Mouse (Mus musculus) T-helper 17 cell (primary cell): Measurements from ENCODE around the gene Gm3409.
"Not testable (repeated sequence)": the region's sequence is repeated elsewhere in the genome, so short reads cannot be mapped to it uniquely, and the experiment has no call there.

Experiments
- in situ Hi-C, 2 experiments: fragments of 300-600 bp; cut with MboI, MseI; formaldehyde crosslinking; loops; 1 replicate in 1 of 2; 2 replicates in 1 of 2; pipeline ENCODE4 v1.15.1; 2025; ENCODE audit warnings: high pct_unique_total_duplicates in 2 of 2

The Gm3409 gene

GRCm38 (mm10) chr5:146537347-146537746, at the start of gene Gm3409:
Gm3409 (plus strand) TSS chr5:146537647.
- in situ Hi-C loops: not testable (repeated sequence)

- in situ Hi-C loops: loop anchor here in 1 of 2 experiments (10.0 kb wide), 1 partner anchor 304 kb away; the partner anchor contains the start of gene 1700001J03Rik
Measured at GRCm38 (mm10) chr5:146488959-146489358, 48.5 kb upstream of the Gm3409 start.

GRCm38 (mm10) chr5:146491063-146491462, 46.4 kb upstream of the Gm3409 start, which contains the start of gene Gm6370:
Gm6370 (plus strand) TSS chr5:146491363.
- in situ Hi-C loops: loop anchor here in 1 of 2 experiments (5.0 kb wide), 1 partner anchor 36 kb away; the partner anchor contains the start of gene Gm3404

GRCm38 (mm10) chr5:146502099-146502498, 35.3 kb upstream of the Gm3409 start, which contains the start of gene 4930449I24Rik:
4930449I24Rik (plus strand) TSS chr5:146502399.
- in situ Hi-C loops: not testable (repeated sequence)

GRCm38 (mm10) chr5:146513823-146514222, 23.6 kb upstream of the Gm3409 start, which contains the start of gene Gm3402:
Gm3402 (plus strand) TSS chr5:146514123.
- in situ Hi-C loops: not testable (repeated sequence)

- in situ Hi-C loops: loop anchor here in 1 of 2 experiments (5.0 kb wide), 1 partner anchor 33 kb away; the partner anchor contains the start of gene Gm6370
Measured at GRCm38 (mm10) chr5:146525501-146525900, 11.9 kb upstream of the Gm3409 start, which contains the start of gene Gm3404. Gm3404 (plus strand) TSS chr5:146525801.

GRCm38 (mm10) chr5:146555836-146556235, 18.4 kb downstream of the Gm3409 start, which contains the start of gene Gm3415:
Gm3415 (plus strand) TSS chr5:146556136.
- in situ Hi-C loops: loop anchor here in 1 of 2 experiments (5.0 kb wide), 1 partner anchor 39 kb away; no protein-coding TSS in a partner anchor

GRCm38 (mm10) chr5:146564259-146564658, 26.8 kb downstream of the Gm3409 start:
- in situ Hi-C loops: no loop called here

GRCm38 (mm10) chr5:146567054-146567453, 29.6 kb downstream of the Gm3409 start:
- in situ Hi-C loops: loop anchor here in 1 of 2 experiments (5.0 kb wide), 2 partner anchors 50 to 105 kb away; no protein-coding TSS in a partner anchor

- in situ Hi-C loops: loop anchor here in 1 of 2 experiments (5.0 kb wide), 1 partner anchor 92 kb away; no protein-coding TSS in a partner anchor
Measured at GRCm38 (mm10) chr5:146570179-146570578, 32.7 kb downstream of the Gm3409 start.

GRCm38 (mm10) chr5:146571830-146572734, 34.6 kb downstream of the Gm3409 start:
- in situ Hi-C loops: loop anchor here in 1 of 2 experiments (5.0 kb wide), 1 partner anchor 90 kb away; no protein-coding TSS in a partner anchor

GRCm38 (mm10) chr5:146572735-146573042, 35.2 kb downstream of the Gm3409 start:
- in situ Hi-C loops: loop anchor here in 1 of 2 experiments (5.0 kb wide), 1 partner anchor 90 kb away; no protein-coding TSS in a partner anchor

GRCm38 (mm10) chr5:146576668-146577067, 39.2 kb downstream of the Gm3409 start:
- in situ Hi-C loops: no loop called here

GRCm38 (mm10) chr5:146584156-146584477, 46.7 kb downstream of the Gm3409 start:
- in situ Hi-C loops: no loop called here

GRCm38 (mm10) chr5:146584478-146585306, 47.2 kb downstream of the Gm3409 start, which contains the start of gene Gpr12:
Gpr12 (minus strand) TSS chr5:146585239.
- in situ Hi-C loops: no loop called here

- in situ Hi-C loops: no loop called here
Measured at GRCm38 (mm10) chr5:146585307-146585651, 47.8 kb downstream of the Gm3409 start.

GRCm38 (mm10) chr5:146586357-146587070, 49.1 kb downstream of the Gm3409 start:
- in situ Hi-C loops: no loop called here
